Mouse (Mus musculus) colon, adult 2 months (tissue): ENCODE results near the gene Ric8a. TPM values are rescaled to one million over a fixed set of nuclear protein-coding genes. Genes with fewer than 3 reads are reported as not detected.

Experiments
- polyA plus RNA-seq: library from polyadenylated mRNA; depleted of rRNA; stranded (reverse); fragments of >200 nt; gene quantifications from 2 replicates; pipeline ENCODE4 v1.2.3, GENCODE M21; 2012; rRNA removed

Gene Ric8a
- polyA plus RNA-seq: 109 and 117 TPM in 2 replicates

DNA sequence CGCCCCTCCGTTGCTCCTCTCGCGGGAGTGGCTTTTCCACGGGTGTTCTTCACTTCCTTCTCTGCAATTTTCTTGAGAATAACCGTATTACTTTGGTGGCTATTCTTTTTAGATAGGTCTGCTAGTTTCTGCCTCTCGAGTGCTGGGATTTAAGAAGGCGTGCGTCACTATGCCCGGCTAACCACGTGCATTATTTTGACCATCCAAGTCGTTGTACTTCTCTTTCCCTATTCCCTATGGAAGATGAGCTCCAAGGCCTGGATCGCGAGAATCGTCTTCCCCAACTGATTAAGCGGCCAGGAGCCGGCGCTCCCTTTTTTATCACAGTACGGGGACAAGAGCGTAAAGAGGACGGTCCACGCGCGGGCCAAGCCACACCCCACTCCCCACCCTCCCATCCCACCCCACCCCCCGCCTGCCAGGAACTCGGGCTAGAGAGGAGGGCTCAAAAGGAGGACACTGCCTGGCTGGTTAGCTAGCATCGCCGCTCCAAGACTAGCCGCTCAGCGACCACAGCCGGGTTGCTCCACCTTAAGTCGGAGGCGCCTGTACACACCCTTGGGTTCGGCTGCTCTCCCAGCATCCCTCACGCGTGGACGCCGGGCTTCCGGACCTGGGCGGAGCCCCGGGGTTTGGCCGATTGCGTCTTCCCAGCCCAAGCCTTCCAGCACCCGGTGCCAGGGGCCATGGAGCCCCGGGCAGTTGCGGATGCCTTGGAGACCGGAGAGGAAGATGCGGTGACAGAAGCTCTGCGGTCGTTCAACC is at the start of gene Ric8a:
Gene Ric8a (plus strand): TSS at position 173 of the 765 bp plus-strand sequence.

DNA sequence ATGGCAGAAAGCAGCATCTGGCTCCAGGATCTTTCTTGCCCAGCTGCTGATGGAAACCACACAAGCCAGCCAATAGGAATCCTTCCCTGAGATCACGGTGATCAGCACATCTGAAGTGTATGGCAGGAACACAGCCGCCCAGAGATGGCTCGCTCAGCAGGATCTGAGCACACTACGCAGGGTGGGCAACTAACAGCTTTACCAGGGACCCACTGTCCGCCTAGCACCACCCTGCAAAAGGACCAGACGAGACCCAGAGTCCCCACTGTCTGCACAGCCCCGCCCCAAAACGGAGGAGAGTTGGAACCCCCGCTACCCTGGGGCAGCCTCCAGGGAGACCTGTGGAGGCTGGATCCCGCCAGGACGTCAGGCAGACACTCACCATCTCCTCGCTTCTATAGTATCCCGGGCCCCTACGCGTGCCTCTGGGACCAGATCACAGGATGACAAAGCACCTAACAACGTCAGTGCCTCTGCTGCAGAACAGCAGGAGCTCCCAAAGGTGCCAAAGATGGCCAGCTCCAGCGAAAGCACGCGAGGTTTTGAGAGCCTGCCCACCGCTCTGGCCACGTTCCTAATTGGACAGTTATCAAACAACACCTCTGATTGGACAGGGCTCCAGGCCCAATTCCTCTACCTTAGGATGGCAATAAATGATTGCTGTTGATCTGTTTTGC is 35.0 kb upstream of the Ric8a start, which contains the start of gene Zfp941:
Gene Zfp941 (minus strand): TSS at position 526 of the 677 bp plus-strand sequence.

DNA sequence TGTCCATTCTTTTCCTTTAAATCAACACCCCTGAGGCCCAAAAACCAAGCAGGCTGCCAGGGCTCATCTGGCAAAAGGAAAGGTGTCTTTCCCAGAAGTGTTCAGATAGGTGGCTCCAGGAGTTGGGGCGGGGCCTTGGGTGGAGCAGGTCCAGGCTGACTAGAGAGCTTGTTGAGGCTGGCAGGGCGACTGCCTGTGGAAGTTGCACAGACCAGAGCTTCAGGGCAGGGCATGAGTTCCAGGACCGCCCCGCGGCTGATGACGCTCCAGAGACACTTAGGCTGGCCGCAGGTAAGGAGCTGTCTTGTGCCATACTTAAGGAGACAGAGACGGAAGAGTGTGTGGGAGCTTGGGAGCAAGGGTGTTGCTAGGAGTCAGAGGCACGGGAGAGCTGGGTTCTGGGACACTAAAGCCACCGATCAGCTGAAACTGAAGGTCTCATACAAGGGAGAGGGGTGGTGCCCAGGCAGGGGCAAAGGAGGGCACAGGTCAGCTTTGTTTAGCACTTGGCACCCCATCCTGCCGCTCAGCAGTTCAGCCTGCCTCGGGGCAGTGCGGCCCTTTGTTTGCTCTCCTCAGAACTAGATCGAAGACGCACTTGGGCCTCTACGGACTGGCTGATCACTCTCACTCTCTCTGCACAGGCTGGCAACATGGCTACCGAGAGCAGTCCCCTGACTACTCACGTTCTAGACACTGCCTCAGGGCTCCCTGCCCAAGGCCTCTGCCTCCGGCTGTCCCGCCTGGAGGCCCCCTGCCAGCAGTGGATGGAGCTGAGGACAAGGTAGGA is 21.6 kb upstream of the Ric8a start, which contains the start of gene Urah:
Gene Urah (plus strand): TSS at position 51 of the 790 bp plus-strand sequence.

DNA sequence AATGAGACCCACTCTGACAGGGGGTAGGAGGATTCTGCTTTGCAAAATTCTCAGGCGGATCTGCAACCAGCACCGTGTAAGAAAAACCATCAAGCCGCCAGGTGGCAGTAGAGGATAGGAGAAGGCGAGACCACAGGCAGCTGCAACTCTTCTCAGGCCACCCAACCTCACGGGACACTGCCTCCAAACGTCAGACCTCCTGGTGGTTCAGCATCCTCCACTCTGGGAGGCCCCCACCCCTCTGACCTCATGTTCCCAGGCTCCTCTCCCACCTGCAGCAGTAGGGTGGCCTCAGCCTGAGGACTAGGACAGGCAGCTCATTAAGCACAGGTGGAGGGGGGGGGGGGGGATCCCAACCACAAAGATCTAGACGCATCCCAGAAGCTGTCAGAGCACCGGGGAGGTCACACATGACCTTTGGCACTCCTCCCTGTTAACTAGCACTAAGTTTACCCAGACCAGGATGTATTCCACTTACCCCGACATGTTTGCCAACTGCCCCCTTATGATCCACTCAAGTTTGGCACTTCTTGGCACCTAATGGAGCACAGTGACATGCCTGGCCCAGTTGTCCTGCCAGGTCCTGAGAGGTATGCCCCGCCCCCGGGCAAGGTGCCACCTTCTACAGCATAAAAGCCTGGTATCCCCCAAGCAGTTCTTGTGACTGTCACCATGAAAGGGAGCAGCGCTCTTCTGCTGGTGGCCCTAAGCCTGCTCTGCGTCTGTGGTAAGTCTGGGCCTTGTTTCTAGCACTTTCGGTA is 11.7 kb upstream of the Ric8a start, which contains the start of gene Scgb1c1:
Gene Scgb1c1 (plus strand): TSS at position 643 of the 761 bp plus-strand sequence.

DNA sequence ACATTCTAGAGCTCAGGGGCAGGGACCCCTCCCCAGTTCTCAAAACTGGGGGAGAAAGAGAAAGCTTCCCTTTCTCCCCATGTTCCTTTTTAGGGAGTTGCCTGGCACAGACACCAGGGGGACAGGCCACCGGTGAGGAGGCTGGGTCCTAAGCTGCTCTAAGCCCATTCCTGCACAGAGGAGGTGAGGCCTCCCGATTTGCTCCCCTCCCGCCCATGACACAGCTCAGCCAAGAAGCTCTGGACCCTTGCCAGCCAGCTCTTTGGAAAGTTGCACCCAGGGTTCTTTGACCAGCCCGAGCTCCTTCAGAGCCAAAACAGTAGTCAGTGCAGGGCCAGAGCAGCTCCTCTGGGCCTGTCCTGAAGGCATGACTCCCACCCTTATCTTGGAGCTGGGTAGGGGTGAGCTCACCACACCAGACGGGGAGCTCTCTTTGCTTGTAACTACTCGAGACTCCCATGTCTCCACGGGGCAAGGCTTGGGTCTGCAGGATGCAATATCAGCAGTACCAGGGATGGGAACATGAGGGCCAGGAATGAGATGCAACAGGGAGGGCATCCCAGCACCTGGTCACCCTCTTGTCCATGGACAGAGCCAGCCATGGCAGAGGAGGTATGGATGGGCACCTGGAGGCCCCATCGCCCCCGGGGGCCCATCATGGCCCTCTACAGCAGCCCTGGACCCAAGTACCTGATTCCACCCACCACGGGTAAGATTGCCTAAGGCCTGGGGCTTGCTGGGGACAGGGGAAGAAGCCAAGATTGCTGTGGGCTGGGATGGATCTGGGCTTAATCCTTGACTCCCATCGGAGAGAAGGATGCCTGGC is 8.8 kb upstream of the Ric8a start, which contains the start of gene Odf3:
Gene Odf3 (plus strand): TSS at position 51 of the 826 bp plus-strand sequence.

DNA sequence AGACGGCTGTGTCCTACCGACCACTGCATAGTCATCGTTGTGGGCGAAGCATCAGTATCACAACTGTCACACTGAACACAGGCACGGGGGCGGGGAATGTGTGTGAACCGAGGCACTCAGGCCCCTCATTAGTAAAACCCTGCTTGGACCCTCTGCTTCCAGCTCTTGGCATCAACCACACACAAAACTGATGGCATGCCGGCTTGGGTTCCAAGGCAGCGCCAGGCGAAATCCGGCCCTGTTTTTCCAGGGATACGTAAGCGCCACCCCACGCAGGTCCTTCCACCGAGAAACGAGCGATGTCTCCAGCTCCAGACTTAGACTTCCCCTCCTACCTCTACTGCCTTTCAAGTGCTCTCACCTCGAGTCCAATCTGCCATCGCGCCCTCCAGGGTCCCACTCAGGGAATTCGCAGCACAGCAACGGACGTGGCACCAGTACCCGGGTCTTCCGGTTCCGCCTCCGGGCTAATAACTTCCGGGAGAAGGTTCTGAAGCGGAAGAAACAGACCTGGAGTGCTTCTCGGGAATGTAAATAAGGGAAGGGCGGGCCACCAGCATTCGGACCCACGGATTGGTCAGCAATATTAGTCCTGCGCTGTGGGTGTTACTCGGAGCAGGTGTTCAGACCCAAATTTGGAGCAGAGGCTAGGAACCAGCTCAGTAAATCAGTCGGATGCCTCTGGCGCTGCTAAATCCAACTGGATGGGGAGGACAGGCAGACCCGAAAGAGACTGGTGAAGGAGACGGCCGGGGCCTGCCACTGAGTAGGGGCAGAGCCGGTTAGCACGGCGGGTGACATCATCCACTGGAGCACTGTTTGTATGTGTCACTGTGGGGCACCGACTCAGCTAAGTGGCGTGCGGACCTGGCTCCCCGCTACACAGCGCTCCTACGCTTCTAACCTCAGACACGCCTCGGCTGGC is 635 bp upstream of the Ric8a start, which contains the start of gene Gm45785:
Gene Gm45785 (minus strand): TSS at position 472 of the 925 bp plus-strand sequence.

DNA sequence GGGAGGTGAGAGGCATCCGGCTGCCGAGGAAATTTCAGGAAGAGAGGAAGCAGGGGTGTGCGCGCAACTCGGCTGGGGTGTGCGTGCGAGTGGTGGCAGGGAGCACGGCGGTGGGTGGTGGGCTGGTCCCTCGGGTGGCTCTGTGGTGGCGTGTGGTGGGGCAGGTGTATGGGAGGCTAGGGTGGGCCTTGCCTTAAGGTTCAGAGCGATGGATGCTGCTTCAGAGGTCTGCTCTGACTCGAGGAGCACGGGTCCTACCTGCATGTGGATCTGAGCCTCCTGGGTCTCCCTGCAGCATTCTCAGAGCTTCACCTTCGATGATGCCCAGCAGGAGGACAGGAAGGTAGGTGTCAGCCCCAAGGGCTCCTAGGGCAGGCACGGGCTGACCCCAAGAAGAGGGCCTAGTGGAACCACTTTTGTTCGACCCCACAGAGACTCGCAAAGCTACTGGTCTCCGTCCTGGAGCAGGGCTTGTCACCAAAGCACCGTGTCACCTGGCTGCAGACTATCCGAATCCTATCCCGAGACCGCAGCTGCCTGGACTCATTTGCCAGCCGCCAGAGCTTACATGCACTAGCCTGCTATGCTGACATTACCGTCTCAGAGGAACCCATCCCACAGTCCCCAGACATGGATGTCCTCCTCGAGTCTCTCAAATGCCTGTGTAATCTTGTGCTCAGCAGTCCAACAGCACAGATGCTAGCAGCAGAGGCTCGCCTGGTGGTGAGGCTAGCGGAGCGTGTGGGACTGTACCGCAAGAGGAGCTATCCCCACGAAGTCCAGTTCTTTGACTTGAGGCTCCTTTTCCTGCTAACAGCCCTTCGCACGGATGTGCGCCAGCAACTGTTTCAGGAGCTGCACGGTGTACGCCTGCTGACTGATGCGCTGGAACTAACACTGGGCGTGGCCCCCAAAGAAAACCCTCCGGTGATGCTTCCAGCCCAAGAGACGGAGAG is 1.1 kb downstream of the Ric8a start, which contains the start of gene Bet1l:
Gene Bet1l (minus strand): TSS at position 28 of the 956 bp plus-strand sequence.

DNA sequence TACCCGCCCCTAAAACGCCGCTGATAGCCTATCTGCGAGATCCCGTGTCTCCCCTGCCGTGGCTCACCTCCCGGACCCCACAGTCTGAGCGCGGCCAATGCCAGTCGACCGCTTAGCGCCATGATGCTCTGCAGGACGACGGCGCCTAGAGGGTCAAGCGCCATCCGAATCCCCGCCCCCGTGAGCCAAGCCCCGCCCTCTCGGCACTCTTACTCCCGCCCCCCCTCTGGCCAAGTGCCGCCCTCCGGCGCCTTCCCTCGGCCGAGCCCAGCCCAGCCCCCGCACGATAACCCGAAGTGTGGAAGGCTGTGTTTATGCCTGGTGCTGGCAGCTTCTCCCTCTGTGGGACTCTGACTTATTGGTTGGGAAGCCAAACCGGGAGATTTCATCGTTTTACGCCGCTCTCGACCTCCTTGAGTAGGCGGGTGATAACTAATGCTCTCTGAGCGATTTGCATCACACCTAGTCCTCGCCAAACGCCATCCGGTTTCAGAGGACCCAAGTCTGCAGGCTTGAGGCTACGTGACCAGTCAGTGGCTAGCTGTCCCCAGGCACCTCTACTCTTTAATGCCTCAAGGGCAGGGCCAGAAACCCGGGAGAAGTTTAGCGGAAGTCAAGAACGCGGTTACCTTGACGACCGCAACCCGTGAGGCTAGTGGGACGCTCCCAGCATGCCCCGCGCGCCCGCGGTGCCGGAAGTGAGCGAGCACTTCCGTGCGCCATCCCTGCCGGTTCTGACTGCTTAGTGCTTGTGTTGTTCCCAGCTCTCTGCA is 25.1 kb downstream of the Ric8a start, which contains the start of the genes Psmd13 and Sirt3:
Gene Psmd13 (plus strand): TSS at position 273 of the 773 bp plus-strand sequence.
Gene Sirt3 (minus strand): TSS at position 614 of the 773 bp plus-strand sequence.

DNA sequence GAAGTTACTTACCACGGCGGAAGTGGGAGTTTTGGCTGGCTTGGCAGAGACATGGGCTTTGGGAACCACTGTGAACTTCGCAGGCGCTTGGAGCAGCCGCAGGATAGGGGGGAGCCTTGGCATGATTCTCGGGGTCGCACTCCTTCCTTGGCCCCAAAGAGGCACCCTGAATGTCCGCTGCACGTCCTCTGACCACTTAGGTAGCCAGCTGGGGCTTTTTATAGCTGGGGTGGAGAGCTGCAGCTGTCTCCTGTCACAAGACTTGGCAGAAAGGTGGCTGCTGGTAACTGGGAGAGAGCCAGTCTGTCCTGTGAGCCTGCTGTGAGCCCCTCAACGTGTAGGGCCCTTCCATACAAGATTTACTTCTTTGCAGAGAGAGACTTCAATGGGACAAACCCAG is 43.5 kb downstream of the Ric8a start, which contains the start of gene Cox8b:
Gene Cox8b (minus strand): TSS at position 227 of the 400 bp plus-strand sequence.

Other genes with a start within 250 kb of the Ric8a start
- not detected in 2 replicates for gene Olfr61, start 228.0 kb upstream of the Ric8a start, polyA plus RNA-seq
- gene Olfr53, start 210.5 kb upstream of the Ric8a start, polyA plus RNA-seq: not detected in 2 replicates
- not detected in 2 replicates for gene Olfr539, start 197.0 kb upstream of the Ric8a start, polyA plus RNA-seq
- not detected in 2 replicates for gene Olfr45, start 175.0 kb upstream of the Ric8a start, polyA plus RNA-seq
- gene Olfr541, start 159.7 kb upstream of the Ric8a start, polyA plus RNA-seq: not detected in 2 replicates
- gene Cyp2e1, start 93.2 kb upstream of the Ric8a start, polyA plus RNA-seq: 0.91 and 3.0 TPM in 2 replicates
- gene Syce1, start 69.1 kb upstream of the Ric8a start, polyA plus RNA-seq: 0.07 and 0.17 TPM in 2 replicates
- gene Zfp941, start 34.8 kb upstream of the Ric8a start, polyA plus RNA-seq: 0.09 and 0.19 TPM in 2 replicates
- 63.2 and 78.4 TPM in 2 replicates for gene Urah, start 21.9 kb upstream of the Ric8a start, polyA plus RNA-seq
- not detected in 2 replicates for gene Scgb1c1, start 11.4 kb upstream of the Ric8a start, polyA plus RNA-seq
- gene Odf3, start 9.2 kb upstream of the Ric8a start, polyA plus RNA-seq: not detected in 2 replicates
- 2.8 TPM in 1 of 2 replicates, not detected in the other for gene Gm45785, start 626 bp upstream of the Ric8a start, polyA plus RNA-seq
- gene Bet1l, start 620 bp downstream of the Ric8a start, polyA plus RNA-seq: 23.7 and 24.1 TPM in 2 replicates
- gene Psmd13, start 25.0 kb downstream of the Ric8a start, polyA plus RNA-seq: 53.8 and 58.2 TPM in 2 replicates
- gene Sirt3, start 25.4 kb downstream of the Ric8a start, polyA plus RNA-seq: 29.5 and 34.3 TPM in 2 replicates
- 3.4 and 4.0 TPM in 2 replicates for gene Cox8b, start 43.5 kb downstream of the Ric8a start, polyA plus RNA-seq
- gene Nlrp6, start 63.9 kb downstream of the Ric8a start, polyA plus RNA-seq: 82.3 and 99.4 TPM in 2 replicates
- 40.3 and 53.5 TPM in 2 replicates for gene Pgghg, start 84.4 kb downstream of the Ric8a start, polyA plus RNA-seq
- 1.5 and 1.6 TPM in 2 replicates for gene Ifitm5, start 93.3 kb downstream of the Ric8a start, polyA plus RNA-seq
- not detected in 2 replicates for gene Gm45717, start 99.0 kb downstream of the Ric8a start, polyA plus RNA-seq
- gene Ifitm2, start 99.0 kb downstream of the Ric8a start, polyA plus RNA-seq: 481 and 681 TPM in 2 replicates
- gene Ifitm1, start 110.3 kb downstream of the Ric8a start, polyA plus RNA-seq: 83.6 and 107 TPM in 2 replicates
- gene Ifitm3, start 153.8 kb downstream of the Ric8a start, polyA plus RNA-seq: 135 and 161 TPM in 2 replicates
- 1.1 and 2.9 TPM in 2 replicates for gene Ifitm6, start 161.0 kb downstream of the Ric8a start, polyA plus RNA-seq
- not detected in 2 replicates for gene Gm17387, start 172.2 kb downstream of the Ric8a start, polyA plus RNA-seq
- 3.7 and 5.0 TPM in 2 replicates for gene B4galnt4, start 204.1 kb downstream of the Ric8a start, polyA plus RNA-seq
- gene Pkp3, start 221.3 kb downstream of the Ric8a start, polyA plus RNA-seq: 141 and 148 TPM in 2 replicates
- 41.9 and 54.5 TPM in 2 replicates for gene Sigirr, start 243.6 kb downstream of the Ric8a start, polyA plus RNA-seq